Mouse (Mus musculus) inflammation-experienced regulatory T-cells, adult 6 months (primary cell): Measurements from ENCODE around the gene Evi5l. TPM values are rescaled to one million over a fixed set of nuclear protein-coding genes. Genes with fewer than 3 reads are reported as not detected.

ENCODE experiments used
- polyA plus RNA-seq, 3 experiments: library from polyadenylated mRNA; unstranded; fragments of 100-300 nt; shearing (Covaris generic); gene quantifications; one replicate each; pipeline ENCODE4 v1.2.1; 2017

Gene Evi5l
- polyA plus RNA-seq, 3 experiments from 2014 or later: 3.9 to 6.0 (median 5.7) TPM

Other genes with a start within 250 kb of the Evi5l start
- gene Cd209b, start 239.7 kb upstream of the Evi5l start, polyA plus RNA-seq: under 1 TPM; 0.47 to 0.89 (median 0.67) TPM
- gene Cd209c, start 211.8 kb upstream of the Evi5l start, polyA plus RNA-seq: under 1 TPM in 2 of 3 experiments, not detected in 1; 0.28 to 0.50 TPM
- not detected for gene Cd209f, start 60.7 kb upstream of the Evi5l start, polyA plus RNA-seq
- gene Cd209g, start 32.5 kb upstream of the Evi5l start, polyA plus RNA-seq: under 1 TPM in 1 of 3 experiments, not detected in 2; 0.12 TPM
- under 1 TPM; 0.30 to 0.57 (median 0.50) TPM for gene Prr36, start 50.9 kb downstream of the Evi5l start, polyA plus RNA-seq
- gene Lrrc8e, start 60.3 kb downstream of the Evi5l start, polyA plus RNA-seq: under 1 TPM in 1 of 3 experiments, not detected in 2; 0.90 TPM
- 10 to 100 TPM; 17.2 to 33.1 (median 20.0) TPM for gene Map2k7, start 72.2 kb downstream of the Evi5l start, polyA plus RNA-seq
- gene Gm49320, start 72.3 kb downstream of the Evi5l start, polyA plus RNA-seq: under 1 TPM in 1 of 3 experiments, not detected in 2; 0.35 TPM
- 1 to 10 TPM; 1.9 to 8.2 (median 5.2) TPM for gene Tgfbr3l, start 81.6 kb downstream of the Evi5l start, polyA plus RNA-seq
- 10 to 100 TPM in 2 of 3 experiments, 1 to 10 TPM in 1; 9.1 to 16.0 (median 15.9) TPM for gene Snapc2, start 86.5 kb downstream of the Evi5l start, polyA plus RNA-seq
- under 1 TPM in 2 of 3 experiments, not detected in 1; 0.74 to 0.89 TPM for gene Ctxn1, start 92.7 kb downstream of the Evi5l start, polyA plus RNA-seq
- 10 to 100 TPM; 69.8 to 91.0 (median 81.9) TPM for gene Timm44, start 109.3 kb downstream of the Evi5l start, polyA plus RNA-seq
- 10 to 100 TPM in 2 of 3 experiments, 1 to 10 TPM in 1; 7.7 to 12.9 (median 11.6) TPM for gene Ccl25, start 158.6 kb downstream of the Evi5l start, polyA plus RNA-seq
- gene Elavl1, start 158.8 kb downstream of the Evi5l start, polyA plus RNA-seq: 10 to 100 TPM; 31.0 to 37.8 (median 34.3) TPM